ENCODE assay signal across 1 mouse cellular context in genomic region chr17:47616119-47616518, GRCm38 (mm10).
TF ChIP-seq lines count a peak whose summit lies in the region.

No protein-coding gene starts in this region.

TF ChIP-seq in MEL, 35 proteins besides CTCF, POLR2A, EP300 and RAD21:
- no peak for TF ChIP-seq MAZ (IDR thresholded peaks at IDR 0.05; ENCODE audit: low read depth, low read length)
- no peak for TF ChIP-seq ZMIZ1 (IDR thresholded peaks at IDR 0.05; ENCODE audit: low read depth, low read length)
- TF ChIP-seq MYB (IDR thresholded peaks at IDR 0.05; ENCODE audit: low read depth, low read length): no peak
- TF ChIP-seq ZC3H11A (IDR thresholded peaks at IDR 0.05; ENCODE audit: low read depth, low read length): no peak
- TF ChIP-seq MXI1 (IDR thresholded peaks at IDR 0.05; ENCODE audit: low read depth, low read length): no peak
- no peak for TF ChIP-seq CHD1 (IDR thresholded peaks at IDR 0.05; ENCODE audit: low read depth, low read length)
- TF ChIP-seq HCFC1 (IDR thresholded peaks at IDR 0.05; ENCODE audit: low read depth, low read length): no peak
- no peak for TF ChIP-seq USF1 (IDR thresholded peaks at IDR 0.05; ENCODE audit: low read depth, low read length)
- TF ChIP-seq GABPA (IDR thresholded peaks at IDR 0.05; ENCODE audit: low read depth, low read length): no peak
- TF ChIP-seq JUND (IDR thresholded peaks at IDR 0.05; ENCODE audit: low read depth, low read length): no peak
- no peak for TF ChIP-seq E2F4 (IDR thresholded peaks at IDR 0.05; ENCODE audit: borderline replicate concordance, low read depth, low read length)
- TF ChIP-seq POLR2AphosphoS2 (IDR thresholded peaks at IDR 0.05; ENCODE audit: low read length): no peak
- no peak for TF ChIP-seq NRF1 (IDR thresholded peaks at IDR 0.05; ENCODE audit: insufficient read depth, low read depth, low read length, poor library complexity, severe bottlenecking)
- TF ChIP-seq MEF2A (IDR thresholded peaks at IDR 0.05; ENCODE audit: extremely low read depth, insufficient replicate concordance, low read depth, low read length, poor library complexity, severe bottlenecking): no peak
- TF ChIP-seq BHLHE40 (IDR thresholded peaks at IDR 0.05; ENCODE audit: borderline replicate concordance, low read depth, low read length): no peak
- TF ChIP-seq SIN3A (IDR thresholded peaks at IDR 0.05; ENCODE audit: low read length): no peak
- no peak for TF ChIP-seq POLR2AphosphoS5 (IDR thresholded peaks at IDR 0.05; ENCODE audit: borderline replicate concordance, low read depth, low read length)
